In genomic region chr4:152475941-152476340, GRCm38 (mm10) we compare ENCODE assay signal across 12 mouse cellular contexts. TPM values are rescaled to one million over a fixed set of nuclear protein-coding genes. Genes with fewer than 3 reads are reported as not detected.
DNase-seq lines count a peak whose midpoint lies in the region; ATAC-seq and TF ChIP-seq lines count a peak whose summit lies in the region.
"Had no signal": no experiment of that assay in that cellular context is flagged by ENCODE, and none has a peak within 500 bp of the region (broad histone marks: within the 10 kb centered on the region; RNA-seq: fewer than 3 reads in every experiment).

No protein-coding gene starts in this region.

- peaks cover 44% of the 10 kb centered on the region for H3K27me3 ChIP-seq in heart, embryonic 10.5 days (ENCODE audit: insufficient read depth, poor library complexity, severe bottlenecking)
- no peaks in the 10 kb centered on the region for H3K27me3 ChIP-seq in hindbrain, embryonic 14.5 days (ENCODE audit: control insufficient read depth, insufficient read depth, low read length)
- peaks cover 15% of the 10 kb centered on the region for H3K27me3 ChIP-seq in midbrain, embryonic 13.5 days

- H3K4me2 ChIP-seq in hindbrain, embryonic 14.5 days (replicated peaks), result peak overlapping the region; percentile 81
- peak overlapping the region; percentile 74 for H3K4me2 ChIP-seq in midbrain, embryonic 13.5 days (replicated peaks)

- no peaks in the 10 kb centered on the region for H3K36me3 ChIP-seq in heart, embryonic 10.5 days
- H3K36me3 ChIP-seq in hindbrain, embryonic 14.5 days (replicated peaks; ENCODE audit: control insufficient read depth, insufficient read depth), result no peaks in the 10 kb centered on the region
- H3K36me3 ChIP-seq in midbrain, embryonic 13.5 days, result peaks cover 15% of the 10 kb centered on the region
- H3K36me3 ChIP-seq: liver, embryonic 13.5 days had no signal

- no peak overlapping the region for H3K9ac ChIP-seq in hindbrain, embryonic 14.5 days
- H3K9ac ChIP-seq in midbrain, embryonic 13.5 days (replicated peaks), result no peak overlapping the region
- H3K9ac ChIP-seq: liver, embryonic 13.5 days had no signal

- intact Hi-C loops in heart, postnatal 36 days (cut with DNase I), result loop anchor here (5.0 kb wide), 1 partner anchor 149 kb away; the partner anchor contains the start of gene Rpl22

- H3K4me3 ChIP-seq in heart, embryonic 10.5 days, result peak overlapping the region; percentile 70; the same call in 1 of the 2 replicates
- peak overlapping the region; percentile 64 for H3K4me3 ChIP-seq in cortical plate, adult 2 months (ENCODE audit: insufficient read depth, low read length)
- H3K4me3 ChIP-seq in hindbrain, embryonic 14.5 days (replicated peaks; ENCODE audit: low read length), result no peak overlapping the region
- peak overlapping the region; percentile 69 for H3K4me3 ChIP-seq in midbrain, embryonic 13.5 days (replicated peaks)
- H3K4me3 ChIP-seq: heart, adult 2 months; liver, embryonic 13.5 days had no signal

- H3K27ac ChIP-seq in heart, embryonic 10.5 days, result no peak overlapping the region
- H3K27ac ChIP-seq in cortical plate, adult 2 months (ENCODE audit: insufficient read depth, low read length), result no peak overlapping the region
- H3K27ac ChIP-seq in hindbrain, embryonic 14.5 days, result no peak overlapping the region
- no peak overlapping the region for H3K27ac ChIP-seq in midbrain, embryonic 13.5 days
- H3K27ac ChIP-seq: heart, adult 2 months; liver, embryonic 13.5 days had no signal

- no peak for ATAC-seq in hindbrain, embryonic 14.5 days (ENCODE audit: low FRiP score)
- no peak for ATAC-seq in midbrain, embryonic 13.5 days
- no peak for ATAC-seq in megakaryocyte-erythroid progenitor cell, adult 5-6 weeks (replicated peaks; ENCODE audit: low FRiP score, low TSS enrichment, poor library complexity, severe bottlenecking)

- no peak for TF ChIP-seq CTCF in cortical plate, adult 2 months (IDR thresholded peaks at IDR 0.05; ENCODE audit: extremely low read depth, insufficient read depth, low read length)

- no peak for TF ChIP-seq POLR2A in cortical plate, adult 2 months (IDR thresholded peaks at IDR 0.05; ENCODE audit: extremely low read depth, insufficient read depth, low read length)

- peaks cover 23% of the 10 kb centered on the region for H3K4me1 ChIP-seq in heart, embryonic 10.5 days
- peaks cover 8% of the 10 kb centered on the region for H3K4me1 ChIP-seq in cortical plate, adult 2 months (ENCODE audit: control insufficient read depth, insufficient read depth, low read length)
- peaks cover 14% of the 10 kb centered on the region for H3K4me1 ChIP-seq in hindbrain, embryonic 14.5 days (replicated peaks; ENCODE audit: control insufficient read depth, insufficient read depth, low read length)
- peaks cover 35% of the 10 kb centered on the region for H3K4me1 ChIP-seq in midbrain, embryonic 13.5 days (replicated peaks)

- DNase-seq in heart, embryonic 10.5 days (ENCODE audit: low spot score), result no peak
- no peak for DNase-seq in heart, postnatal 36 days
- DNase-seq in hindbrain, embryonic 14.5 days (ENCODE audit: low spot score), result no peak
- no peak for DNase-seq in spleen, postnatal 10 days (ENCODE audit: low spot score in 2 of 2)
- DNase-seq in frontal cortex, postnatal 14 days (ENCODE audit: low spot score in 2 of 2), result no peak
- DNase-seq: heart, adult 2 months; liver, embryonic 13.5 days; lung, postnatal 36 days; right cerebral cortex, postnatal 4 days had no signal

- 84% methylated on average over 7 of the region's 7 CpGs for WGBS in heart, embryonic 10.5 days
- WGBS in hindbrain, embryonic 14.5 days, result 81% methylated on average over 7 of the region's 7 CpGs
- WGBS in midbrain, embryonic 13.5 days, result 85% methylated on average over 7 of the region's 7 CpGs

- H3K9me3 ChIP-seq in heart, embryonic 10.5 days, result 0 out of 2 replicates have a peak, but pooled peaks cover 12% of the 10 kb centered on the region
- H3K9me3 ChIP-seq in hindbrain, embryonic 14.5 days (ENCODE audit: control insufficient read depth, low read length), result no peaks in the 10 kb centered on the region
- H3K9me3 ChIP-seq in midbrain, embryonic 13.5 days, result peaks cover 13% of the 10 kb centered on the region
- H3K9me3 ChIP-seq: liver, embryonic 13.5 days had no signal

RNA-seq across cellular contexts. Expression of gene Nphp4, which starts 0.6 kb away (rescaled TPM):
- 3.2 and 3.7 TPM in 2 replicates for polyA plus RNA-seq in heart, embryonic 10.5 days (2016; fragmentation: Nextera tagmentation; extraction: Ambion mirVana)
- under 1 TPM; 0.89 to 1.00 TPM for total RNA-seq in heart, postnatal 36 days (2021)
- polyA plus RNA-seq in cortical plate, adult 2 months (2012; rRNA removed), result 14.8 and 15.7 TPM in 2 replicates
- 6.2 and 6.6 TPM in 2 replicates for polyA plus RNA-seq in hindbrain, embryonic 14.5 days (2014; fragmentation: Nextera tagmentation; extraction: Ambion mirVana)
- 6.2 and 6.5 TPM in 2 replicates for polyA plus RNA-seq in midbrain, embryonic 13.5 days (2015; fragmentation: Nextera tagmentation; extraction: Ambion mirVana)
- 0.61 TPM in 1 of 2 replicates, not detected in the other for total RNA-seq in megakaryocyte-erythroid progenitor cell, adult 5-6 weeks (2014; fragmentation: Nextera tagmentation)
- 0.19 TPM in 1 of 2 replicates, not detected in the other for total RNA-seq in megakaryocyte-erythroid progenitor cell, adult 5-6 weeks (2017)

RNA-seq across cellular contexts. Expression of gene Kcnab2, which starts 1.7 kb away (rescaled TPM):
- polyA plus RNA-seq in heart, embryonic 10.5 days (2016; fragmentation: Nextera tagmentation; extraction: Ambion mirVana), result 4.2 and 4.8 TPM in 2 replicates
- 1 to 10 TPM; 1.3 to 2.1 TPM for total RNA-seq in heart, postnatal 36 days (2021)
- 245 and 267 TPM in 2 replicates for polyA plus RNA-seq in cortical plate, adult 2 months (2012; rRNA removed)
- polyA plus RNA-seq in hindbrain, embryonic 14.5 days (2014; fragmentation: Nextera tagmentation; extraction: Ambion mirVana), result 19.6 and 23.7 TPM in 2 replicates
- polyA plus RNA-seq in midbrain, embryonic 13.5 days (2015; fragmentation: Nextera tagmentation; extraction: Ambion mirVana), result 21.7 and 21.9 TPM in 2 replicates
- total RNA-seq in megakaryocyte-erythroid progenitor cell, adult 5-6 weeks (2014; fragmentation: Nextera tagmentation), result 42.5 and 57.5 TPM in 2 replicates
- 59.7 and 75.3 TPM in 2 replicates for total RNA-seq in megakaryocyte-erythroid progenitor cell, adult 5-6 weeks (2017)
